Mouse (Mus musculus): ENCODE data around the gene Vezt.

GRCm38 (mm10) chr10:94017455-94017854 is 18.2 kb downstream of the Vezt start:
- TF ChIP-seq CTCF (IDR thresholded peaks at IDR 0.05; ENCODE audit: borderline replicate concordance, insufficient read depth, low read depth, low read length) (no peak), POLR2A (IDR thresholded peaks at IDR 0.05; ENCODE audit: borderline replicate concordance, insufficient read depth, low read length) (no peak)
